Mouse (Mus musculus) brain, embryonic 18.5 days (tissue): Measurements from ENCODE around the gene Tapbp.
"Not testable (repeated sequence)": the region's sequence is repeated elsewhere in the genome, so short reads cannot be mapped to it uniquely, and the experiment has no call there.

Experiments used
- DNase-seq: peaks from one replicate; pipeline ENCODE4 v3.0.0-alpha.2; 2012; ENCODE audit warnings: low read depth, low spot score

The Tapbp gene

DNA sequence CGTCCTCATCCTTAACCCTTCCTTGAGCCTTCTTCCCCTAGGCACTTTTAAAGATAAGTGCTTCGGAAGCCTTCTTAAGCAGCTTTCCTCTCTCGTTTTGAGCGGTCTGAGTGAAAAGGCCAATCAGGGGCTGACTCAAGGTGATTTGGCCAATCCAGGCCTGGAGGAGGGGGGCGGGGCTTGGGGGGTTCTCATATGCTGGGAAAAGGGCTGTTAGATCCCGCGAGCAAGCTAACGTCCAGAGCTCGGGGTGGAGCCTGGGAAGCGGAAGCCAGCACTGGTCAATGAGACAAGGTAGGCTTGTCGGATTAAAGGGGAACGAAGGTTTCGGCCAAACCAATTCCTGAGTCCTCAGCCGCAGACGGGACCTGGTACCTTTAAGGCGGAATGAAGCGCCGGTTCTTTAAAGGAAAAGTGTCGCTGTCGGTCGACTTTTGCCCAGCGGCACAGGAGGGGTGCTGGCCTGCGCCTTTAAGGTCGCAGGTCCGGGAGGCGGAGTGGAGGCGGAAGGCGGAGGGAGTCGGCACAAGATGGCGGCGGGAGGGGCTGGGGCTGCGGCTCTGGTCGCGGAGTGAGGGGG lies at the start of gene Tapbp, which contains the start of gene Zbtb22:
Tapbp (plus strand) TSS at position 229 of the 580 bp plus-strand sequence.
Zbtb22 (plus strand) TSS at position 234 of the 580 bp plus-strand sequence.
- peak; percentile 96 for DNase-seq

DNA sequence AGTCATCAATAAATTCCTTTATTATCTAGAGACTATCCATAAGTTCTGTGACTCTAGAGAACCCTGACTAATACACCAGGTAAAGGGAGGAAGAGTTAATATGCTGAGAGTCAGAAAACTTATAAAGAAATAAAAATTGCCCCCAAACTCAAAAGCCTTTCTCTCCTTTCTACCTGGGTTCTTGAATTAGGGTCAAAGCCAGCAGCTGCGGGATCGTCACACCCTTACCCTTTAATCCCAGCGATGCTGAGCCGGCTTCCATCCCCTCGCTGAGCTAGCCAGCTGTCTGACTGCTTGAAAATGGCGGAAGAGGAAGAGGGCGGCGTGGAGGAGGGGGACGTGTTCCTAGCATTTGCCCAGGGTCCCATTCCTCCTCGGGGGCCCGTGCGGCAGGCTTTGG lies 42.2 kb upstream of the Tapbp start, which contains the start of gene Gm7029:
Gm7029 (plus strand) TSS at position 301 of the 400 bp plus-strand sequence.
- not testable (repeated sequence) for DNase-seq

DNA sequence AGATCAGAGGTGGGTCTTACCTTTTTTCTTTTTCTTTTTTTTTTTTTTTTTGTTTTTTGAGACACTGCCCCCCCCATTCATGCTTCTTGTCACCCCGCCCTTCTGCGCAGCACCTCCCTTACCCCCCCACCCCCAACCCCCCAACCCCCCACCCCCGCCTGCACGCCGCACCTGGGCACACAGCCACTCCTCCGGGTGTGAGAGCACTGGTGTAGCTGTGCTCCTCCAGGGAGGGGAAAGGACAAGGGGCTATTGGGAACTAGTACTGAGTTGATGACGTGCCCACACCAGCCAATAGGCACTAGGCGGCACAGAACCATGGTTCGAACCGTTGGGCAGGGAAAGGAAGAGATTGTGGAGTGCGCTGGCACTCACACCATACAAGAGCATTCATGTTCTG lies 41.3 kb upstream of the Tapbp start:
- no peak for DNase-seq

DNA sequence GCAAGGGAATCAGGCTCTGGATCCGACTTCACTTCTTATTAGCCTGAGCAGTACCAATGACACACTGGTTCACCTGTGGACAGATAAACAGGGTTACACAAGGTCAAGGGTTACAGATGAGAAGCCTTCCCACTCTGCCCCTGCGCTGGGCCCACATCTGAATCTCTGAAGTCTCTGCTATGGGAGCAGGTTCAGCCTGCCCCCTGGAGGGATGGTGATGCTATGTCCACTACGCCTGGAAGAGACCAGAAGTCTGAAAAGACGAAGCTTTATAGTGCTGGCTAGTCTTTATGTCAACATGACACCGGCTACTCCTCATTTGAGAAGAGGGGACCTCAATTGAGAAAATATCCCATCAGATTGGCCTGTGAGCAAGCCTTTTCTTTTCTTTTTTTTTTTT lies 39.9 kb upstream of the Tapbp start:
- DNase-seq: not testable (repeated sequence)

DNA sequence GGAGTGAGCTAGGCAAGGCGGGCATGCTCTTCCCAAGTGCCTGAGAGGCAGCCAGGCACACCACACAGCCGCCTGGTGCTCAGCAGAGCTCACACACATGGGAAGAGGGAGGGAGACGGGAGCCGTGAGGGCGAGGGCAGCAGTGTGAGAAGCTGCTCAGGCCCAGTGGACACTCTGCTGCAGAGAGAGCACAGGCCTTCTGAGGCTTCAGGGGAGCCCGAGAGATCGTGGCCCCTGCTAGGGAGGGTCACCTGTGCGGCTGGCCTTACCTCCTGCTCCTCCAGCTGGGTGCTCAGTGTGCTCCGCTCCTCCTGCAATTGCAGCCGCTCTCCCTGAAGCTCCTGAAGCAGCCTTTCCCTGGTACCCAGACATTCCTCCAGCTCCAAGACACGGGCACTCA lies 31.4 kb upstream of the Tapbp start:
- DNase-seq: not testable (repeated sequence)

DNA sequence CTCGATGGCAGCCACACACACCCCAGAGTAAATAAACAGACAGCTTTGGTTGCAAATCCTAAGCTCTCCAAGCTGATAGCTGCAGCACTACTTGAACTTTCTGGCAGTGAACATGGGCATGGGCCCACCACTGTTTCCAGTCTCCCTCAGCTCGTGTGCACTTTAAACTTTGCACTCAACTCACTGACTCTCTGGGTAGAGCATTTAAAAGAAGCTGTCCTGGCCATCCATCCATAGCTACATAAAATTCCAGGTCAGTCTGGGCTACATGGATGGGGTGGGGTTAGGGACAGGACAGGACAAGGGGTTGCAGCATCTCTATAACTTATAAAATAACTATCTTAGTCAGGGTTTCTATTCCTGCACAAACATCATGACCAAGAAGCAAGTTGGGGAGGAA lies 27.9 kb upstream of the Tapbp start:
- not testable (repeated sequence) for DNase-seq

DNA sequence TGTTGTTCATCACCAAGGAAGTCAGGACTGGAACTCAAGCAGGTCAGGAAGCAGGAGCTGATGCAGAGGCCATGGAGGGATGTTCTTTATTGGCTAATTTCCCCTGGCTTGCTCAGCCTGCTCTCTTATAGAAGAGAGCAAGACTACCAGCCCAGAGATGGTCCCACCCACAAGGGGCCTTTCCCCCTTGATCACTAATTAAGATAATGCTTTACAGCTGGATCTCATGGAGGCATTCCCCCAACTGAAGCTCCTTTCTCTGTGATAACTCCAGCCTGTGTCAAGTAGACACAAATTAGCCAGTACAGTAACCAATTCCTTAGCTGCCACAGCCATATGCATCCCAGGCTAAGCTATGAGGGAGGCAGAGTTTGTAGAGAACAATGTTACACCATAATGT lies 27.5 kb upstream of the Tapbp start:
- not testable (repeated sequence) for DNase-seq

DNA sequence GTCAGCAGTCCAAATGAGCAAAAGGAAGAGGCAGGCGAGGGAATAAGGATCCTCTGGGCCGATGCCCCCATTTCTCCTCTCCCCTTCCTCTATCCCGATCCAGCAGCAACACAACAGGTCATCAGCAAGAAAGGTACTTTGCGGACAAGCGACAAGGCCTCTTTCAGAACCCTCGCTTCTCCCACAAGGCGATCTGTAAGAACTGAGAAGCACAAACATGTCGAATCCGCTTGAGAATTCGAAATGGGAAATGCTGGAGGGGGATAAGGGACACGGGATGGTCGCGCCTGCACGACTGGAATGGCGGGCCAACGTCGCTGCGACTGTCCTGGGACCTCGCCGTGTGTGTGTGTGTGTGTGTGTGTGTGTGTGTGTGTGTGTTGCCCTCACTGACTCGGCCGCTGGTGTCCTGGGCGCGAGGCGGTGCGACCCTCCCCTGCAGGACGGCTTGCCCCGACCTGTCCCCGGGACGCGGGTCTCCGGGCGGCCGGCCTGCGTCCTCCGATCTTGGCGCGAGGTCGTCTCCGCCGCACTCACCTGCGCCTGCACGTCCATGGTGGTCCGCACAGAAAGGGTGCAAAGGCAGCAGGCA lies 25.7 kb upstream of the Tapbp start:
- DNase-seq: not testable (repeated sequence)

DNA sequence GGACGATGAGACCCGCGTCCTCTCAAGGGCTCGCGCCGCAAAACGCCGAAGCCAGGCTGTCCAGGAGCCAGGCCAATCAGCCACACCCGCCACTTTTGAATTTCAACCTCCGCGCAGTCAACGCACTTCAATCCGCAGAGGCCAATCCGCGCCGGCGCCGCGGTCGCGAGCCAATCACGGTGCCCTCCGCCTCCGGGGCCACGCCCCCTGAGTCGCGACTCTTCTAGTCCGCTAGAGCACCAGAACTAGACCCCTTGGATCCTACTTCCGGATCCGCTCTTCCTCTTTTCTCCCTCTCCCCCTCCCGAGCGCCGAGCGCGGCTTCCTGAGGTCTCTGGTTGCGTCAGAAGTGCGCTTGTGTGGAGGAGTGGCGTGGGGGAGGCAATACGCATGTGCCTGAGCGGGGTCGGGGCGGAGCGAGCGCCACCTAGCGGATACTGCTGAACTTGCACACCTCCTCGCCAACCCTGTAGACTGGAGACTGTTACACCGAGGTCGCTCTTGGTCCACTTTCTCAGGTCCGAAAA lies 25.1 kb upstream of the Tapbp start, which contains the start of gene Kifc1:
Kifc1 (minus strand) TSS at position 129 of the 527 bp plus-strand sequence.
- DNase-seq: peak; percentile 99

DNA sequence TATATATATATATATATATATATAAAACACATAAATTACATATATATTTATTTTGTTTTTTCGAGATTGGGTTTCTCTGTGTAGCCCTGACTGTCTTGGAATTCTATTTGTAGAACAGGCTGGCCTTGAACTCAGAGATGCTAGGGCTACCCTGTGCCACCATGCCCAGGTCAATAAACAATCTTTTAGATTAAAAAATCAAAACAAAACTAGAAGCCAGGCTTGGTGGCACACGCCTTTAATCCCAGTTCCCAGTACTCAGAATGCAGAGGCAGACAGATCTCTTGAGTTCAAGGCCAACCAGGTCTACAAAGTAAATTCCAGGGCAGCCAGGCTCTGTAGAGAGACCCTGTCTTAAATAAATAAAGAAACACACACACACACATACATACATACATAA lies 24.3 kb upstream of the Tapbp start:
- DNase-seq: no peak

DNA sequence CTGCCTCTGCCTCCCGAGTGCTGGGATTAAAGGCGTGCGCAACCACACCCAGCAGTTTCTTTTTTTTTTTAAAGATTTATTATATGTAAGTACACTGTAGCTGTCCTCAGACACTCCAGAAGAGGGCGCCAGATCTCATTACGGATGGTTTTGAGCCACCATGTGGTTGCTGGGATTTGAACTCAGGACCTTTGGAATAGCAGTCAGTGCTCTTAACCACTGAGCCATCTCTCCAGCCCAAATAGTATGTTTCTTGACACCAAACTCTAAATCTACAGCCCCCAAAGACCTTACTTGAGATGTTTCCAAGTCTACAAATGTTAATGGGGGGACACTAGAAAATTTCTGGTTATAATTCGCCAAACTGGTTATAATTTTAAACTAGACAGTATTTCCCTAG lies 23.8 kb upstream of the Tapbp start:
- not testable (repeated sequence) for DNase-seq

DNA sequence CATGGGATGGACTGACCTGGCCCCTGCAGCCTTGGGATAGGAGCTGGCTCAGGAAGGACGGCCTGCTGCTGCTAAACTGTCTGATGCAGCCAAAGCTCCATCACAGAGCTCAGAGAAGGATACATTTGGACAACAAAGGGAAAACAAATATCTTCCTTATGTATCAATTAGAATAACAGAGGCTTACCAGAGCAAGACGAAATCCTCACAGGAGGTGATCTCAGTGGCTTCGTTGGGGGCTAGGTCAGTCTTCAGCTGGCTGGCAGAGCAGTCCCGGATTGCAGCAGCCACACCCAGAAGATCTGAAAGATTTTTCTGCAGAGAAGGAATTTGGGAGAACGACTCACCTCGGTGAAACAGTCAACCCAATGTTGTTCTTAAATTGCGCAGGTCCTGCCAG lies 23.3 kb upstream of the Tapbp start:
- no peak for DNase-seq

DNA sequence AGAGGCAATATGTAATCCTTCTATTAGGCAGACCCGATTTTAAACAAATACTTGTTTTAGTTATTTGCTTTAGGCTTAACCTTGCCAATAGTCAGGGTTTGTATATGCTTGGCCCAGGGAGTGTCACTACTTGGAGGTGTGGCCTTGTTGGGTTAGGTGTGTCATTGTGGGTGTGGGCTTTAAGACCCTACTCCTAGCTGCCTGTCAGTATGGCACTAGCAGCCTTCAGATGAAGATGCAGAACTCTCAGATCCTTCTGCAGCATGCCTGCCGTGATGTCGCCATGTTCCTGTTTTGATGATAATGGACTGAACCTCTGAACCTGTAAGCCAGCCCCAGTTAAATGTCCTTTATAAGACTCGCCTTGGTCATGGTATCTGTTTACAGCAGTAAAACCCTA lies 22.7 kb upstream of the Tapbp start:
- DNase-seq: not testable (repeated sequence)

DNA sequence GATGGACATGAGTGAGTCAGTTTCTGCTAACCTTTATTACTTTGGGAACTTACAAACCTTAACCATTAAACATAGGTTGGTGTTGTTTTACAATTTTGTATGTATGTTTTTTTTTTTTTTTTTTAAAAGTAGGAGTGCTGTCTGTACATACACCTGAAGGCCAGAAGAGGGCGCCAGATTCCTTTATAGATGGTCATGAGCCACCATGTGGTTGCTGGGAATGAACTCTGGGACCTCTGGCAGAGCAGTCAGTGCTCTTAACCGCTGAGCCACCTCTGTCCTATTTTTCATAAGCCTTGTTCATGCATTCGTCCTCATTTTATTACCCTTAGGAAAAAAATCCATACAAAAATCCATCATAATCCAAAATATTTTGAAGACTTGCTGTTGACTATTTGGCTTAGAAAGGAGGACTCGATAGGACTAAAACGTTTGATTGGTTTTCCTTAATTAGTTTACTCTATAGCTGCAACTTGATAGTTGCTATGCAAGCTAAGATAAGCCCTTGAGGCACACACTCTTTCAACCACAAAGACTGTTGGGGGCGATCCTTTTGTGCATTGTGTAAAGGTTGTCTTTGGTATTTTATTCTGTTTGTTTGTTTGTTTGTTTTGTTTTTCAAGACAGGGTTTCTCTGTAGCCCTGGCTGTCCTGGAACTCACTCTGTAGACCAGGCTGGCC lies 18.4 kb upstream of the Tapbp start:
- no peak for DNase-seq

DNA sequence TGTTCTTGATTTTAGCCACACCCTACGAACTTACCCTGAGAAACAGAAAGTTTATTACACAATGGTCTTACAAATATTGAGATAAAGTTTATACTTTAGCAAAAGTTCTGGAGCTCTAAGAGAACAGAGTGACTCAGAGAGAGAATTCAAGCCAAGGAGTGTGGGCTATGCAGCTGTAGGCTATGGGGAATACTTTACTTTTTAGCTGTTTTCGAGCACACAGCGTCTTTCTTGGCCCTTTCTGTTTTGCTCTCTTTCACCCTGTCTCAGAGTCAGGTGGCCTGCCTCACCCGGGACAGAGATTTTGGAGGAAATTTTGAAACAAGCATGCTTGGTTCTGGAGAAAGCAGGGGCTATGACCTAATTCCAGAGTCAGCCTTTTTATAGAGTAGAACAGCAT lies 17.5 kb upstream of the Tapbp start:
- DNase-seq: not testable (repeated sequence)

DNA sequence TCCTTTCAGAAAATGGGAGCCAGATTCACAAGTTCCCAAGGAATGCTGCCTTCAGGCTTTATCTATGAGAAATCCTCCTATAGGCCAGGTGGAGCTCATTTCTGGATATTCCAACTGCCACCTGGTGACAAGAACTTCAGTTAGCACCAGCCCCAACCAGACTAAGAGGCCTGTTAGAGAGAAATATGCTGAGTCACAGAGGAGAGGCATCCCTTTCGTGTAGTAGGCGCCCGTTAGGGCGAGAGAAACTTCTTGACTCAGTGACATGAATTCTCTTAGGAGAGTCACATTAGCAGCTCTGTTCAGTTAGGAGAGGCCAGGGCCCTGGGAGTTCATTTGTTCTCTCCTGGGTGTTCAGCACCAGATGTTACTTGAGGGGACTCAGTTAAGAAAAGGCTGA lies 16.1 kb upstream of the Tapbp start:
- DNase-seq: no peak

DNA sequence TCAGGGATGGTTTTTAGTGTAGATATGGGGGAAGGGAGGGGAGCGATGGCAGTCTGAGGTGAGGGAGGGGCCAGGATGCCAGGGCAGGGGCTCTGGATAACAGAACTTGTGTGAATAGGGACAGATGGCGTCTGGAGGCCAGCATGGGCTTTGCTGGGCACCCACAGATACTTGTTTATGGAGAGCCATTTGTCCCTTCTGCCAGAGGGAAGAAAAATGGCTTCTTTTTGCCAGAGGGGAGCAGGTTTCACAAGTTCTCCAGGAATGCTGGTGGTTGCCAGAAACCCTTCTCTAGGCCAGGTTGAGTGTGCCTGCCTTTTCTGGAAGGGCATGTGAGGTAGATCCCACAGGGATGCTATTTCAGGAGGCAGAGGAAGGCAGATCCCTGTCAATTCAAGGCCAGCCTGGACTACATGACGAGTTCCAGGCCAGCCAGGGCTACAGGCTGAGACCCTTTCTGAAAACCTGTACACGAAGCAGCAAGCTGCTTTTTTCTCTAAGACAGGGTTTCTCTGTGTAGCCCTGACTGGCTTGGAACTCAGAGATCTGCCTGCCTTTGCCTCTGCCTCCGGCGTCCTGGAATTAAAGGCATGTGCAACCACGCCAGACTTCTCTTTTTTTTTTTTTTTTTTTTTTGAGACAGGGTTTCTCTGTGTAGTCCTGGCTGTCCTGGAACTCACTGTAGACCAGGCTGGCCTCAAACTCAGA lies 15.3 kb upstream of the Tapbp start:
- DNase-seq: no peak

DNA sequence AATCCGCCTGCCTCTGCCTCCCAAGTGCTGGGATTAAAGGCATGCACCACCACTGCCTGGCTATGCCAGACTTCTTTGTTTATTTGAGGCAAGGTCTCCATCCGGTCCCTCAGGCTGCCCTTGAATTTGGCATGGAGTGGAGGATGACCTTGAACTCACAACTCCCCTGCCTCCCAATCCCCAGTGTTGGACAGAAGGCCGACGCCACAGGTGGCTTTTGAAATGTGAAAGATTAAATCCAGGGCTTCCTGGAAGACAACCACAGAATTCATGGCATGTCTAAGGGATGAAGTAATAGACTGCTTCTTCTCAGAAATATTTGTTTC lies 14.7 kb upstream of the Tapbp start:
- no peak for DNase-seq

DNA sequence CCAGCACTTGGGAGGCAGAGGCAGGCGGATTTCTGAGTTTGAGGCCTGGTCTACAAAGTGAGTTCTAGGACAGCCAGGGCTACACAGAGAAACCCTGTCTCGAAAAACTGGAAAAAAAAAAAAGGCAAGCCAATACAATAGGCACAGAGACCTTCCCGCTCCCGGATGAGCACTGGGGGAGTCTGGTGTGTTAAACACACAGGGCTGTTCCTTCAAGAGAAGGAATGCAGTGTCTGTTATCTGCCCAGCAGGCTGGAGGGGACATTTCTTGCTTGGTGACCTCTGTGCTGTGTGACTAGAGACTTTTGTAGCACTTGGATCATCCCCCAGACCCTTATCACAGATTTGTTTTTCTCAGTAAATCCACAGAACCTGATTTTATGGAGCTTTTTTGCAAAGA lies 14.0 kb upstream of the Tapbp start:
- DNase-seq: no peak

DNA sequence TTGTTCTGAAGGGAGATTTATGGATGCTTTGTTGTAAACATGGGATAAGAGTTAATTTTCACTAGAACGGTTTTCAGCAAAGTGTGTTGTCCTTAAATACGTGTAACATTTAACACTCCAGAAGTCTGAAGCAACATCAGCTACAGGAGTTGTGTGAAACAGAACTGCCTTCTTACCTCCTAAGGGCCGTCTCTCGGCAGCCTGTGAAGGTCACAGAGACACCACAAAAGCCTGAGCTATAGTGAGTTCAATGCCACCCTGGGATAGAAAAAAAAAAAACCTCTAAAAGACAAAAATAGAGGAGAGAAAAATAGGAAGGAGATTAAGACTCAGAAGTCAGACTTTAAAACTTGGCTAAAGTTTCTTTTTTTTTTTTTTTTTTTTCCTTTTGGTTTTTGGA lies 13.6 kb upstream of the Tapbp start:
- no peak for DNase-seq

DNA sequence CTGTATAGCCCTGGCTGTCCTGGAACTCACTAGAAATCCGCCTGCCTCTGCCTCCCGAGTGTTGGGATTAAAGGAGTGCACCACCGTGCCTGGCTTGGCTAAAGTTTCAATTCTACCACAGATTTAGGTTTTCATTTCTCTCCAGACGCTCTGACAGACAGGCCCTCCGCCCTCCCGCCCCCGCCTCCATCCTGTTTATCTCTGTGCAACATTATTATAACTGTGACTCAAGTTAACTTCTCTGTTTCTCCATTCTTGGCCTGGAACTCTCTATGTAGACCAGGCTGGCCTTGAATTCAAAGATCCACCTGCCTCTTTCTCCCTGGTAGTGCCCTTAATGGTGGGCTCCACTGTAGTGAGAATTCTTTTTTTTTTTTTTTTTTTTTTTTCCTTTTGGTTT lies 13.2 kb upstream of the Tapbp start:
- no peak for DNase-seq
